Mouse (Mus musculus): ENCODE results near the gene Shroom4.

DNA sequence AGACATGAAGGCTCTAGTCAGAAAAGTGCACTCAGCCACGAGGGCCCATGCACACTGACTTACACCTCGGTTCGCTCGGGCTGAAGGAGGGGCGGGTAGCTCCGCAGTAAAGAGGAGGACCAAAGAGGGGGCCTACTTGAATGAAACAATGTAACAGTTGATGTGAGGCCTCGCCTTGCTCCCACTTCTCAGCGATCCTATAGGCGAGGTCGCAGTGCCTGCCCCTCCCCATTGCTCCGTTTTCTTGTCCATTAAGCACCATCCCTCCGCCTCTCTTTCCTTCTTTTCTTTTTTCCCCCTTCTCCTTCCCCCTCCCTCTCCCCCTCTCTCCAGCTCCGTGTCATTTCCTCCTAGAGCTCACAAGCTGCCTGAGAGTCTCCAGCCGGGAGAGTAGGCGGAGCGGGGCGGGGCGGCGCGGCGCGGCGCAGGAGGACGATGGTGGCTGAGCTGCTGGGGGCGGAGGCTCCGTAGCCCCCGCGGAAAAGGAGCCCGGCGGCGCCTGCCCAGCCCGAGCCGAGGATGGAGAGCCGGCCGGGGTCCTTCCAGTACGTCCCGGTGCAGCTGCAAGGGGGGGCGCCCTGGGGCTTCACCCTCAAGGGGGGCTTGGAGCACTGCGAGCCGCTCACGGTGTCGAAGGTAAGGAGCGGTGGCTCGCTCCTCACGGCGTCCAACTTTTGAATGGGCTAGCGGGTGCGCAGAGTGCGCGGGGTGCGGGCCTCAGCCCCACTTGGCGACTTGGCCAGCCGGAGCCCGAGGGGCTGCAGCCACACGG lies at the start of gene Shroom4:
- no peak for TF ChIP-seq POLR2A (IDR thresholded peaks at IDR 0.05; ENCODE audit: borderline replicate concordance, extremely low read depth, low read depth, low read length)
- TF ChIP-seq CTCF (IDR thresholded peaks at IDR 0.05; ENCODE audit: insufficient read depth, low read length), result no peak

All from lung, adult 2 months (tissue).